Mouse (Mus musculus) ES-Bruce4 (cell line): ENCODE results near the gene Hyal2.

Experiments
- CTCF ChIP-seq: IDR thresholded peaks from one replicate; pipeline ENCODE4 v1.8.1; 2011; ENCODE audit warnings: low read depth, low read length
- EP300 ChIP-seq: IDR thresholded peaks from 2 replicates; pipeline ENCODE4 v1.6.1; 2011; ENCODE audit warnings: low read depth, low read length; ENCODE audit not compliant: insufficient read depth
- POLR2A ChIP-seq: IDR thresholded peaks from one replicate; pipeline ENCODE4 v1.8.1; 2011; ENCODE audit warnings: low read length; ENCODE audit not compliant: insufficient read depth

- TF ChIP-seq POLR2A, result no peak
- no peak for TF ChIP-seq CTCF
- TF ChIP-seq EP300, result no peak
These were observed 25.6 kb downstream of the Hyal2 start for GRCm38 (mm10) chr9:107593101-107593976.
